Mouse (Mus musculus) myocyte (in vitro differentiated cells): Measurements from ENCODE around the gene Tctn1. TPM values are rescaled to one million over a fixed set of nuclear protein-coding genes. Genes with fewer than 3 reads are reported as not detected.
A peak's percentile ranks its signal among the peaks of the same experiment; 100 is the strongest.

ENCODE experiments used
- H3K27me3 ChIP-seq: one replicate; pipeline ENCODE4 v1.6.1; 2011; ENCODE audit not compliant: control insufficient read depth, insufficient read depth, insufficient read length
- H3K36me3 ChIP-seq: one replicate; pipeline ENCODE4 v1.6.1; 2011; ENCODE audit not compliant: control insufficient read depth, insufficient read depth
- H3K4me2 ChIP-seq: one replicate; pipeline ENCODE4 v1.6.1; 2011; ENCODE audit warnings: low read depth, control low read depth
- H3K4me3 ChIP-seq: one replicate; pipeline ENCODE4 v1.5.1; 2011; ENCODE audit warnings: mild to moderate bottlenecking, control low read depth, moderate library complexity
- H3K79me2 ChIP-seq: one replicate; pipeline ENCODE4 v1.6.1; 2011; ENCODE audit not compliant: control insufficient read depth, insufficient read depth
- H3ac ChIP-seq: one replicate; pipeline ENCODE4 v1.6.1; 2011; ENCODE audit not compliant: control insufficient read depth, insufficient read length
- CEBPB ChIP-seq: IDR thresholded peaks from 2 replicates; pipeline ENCODE4 v1.6.1; 2011; ENCODE audit warnings: mild to moderate bottlenecking, moderate library complexity; ENCODE audit not compliant: poor library complexity, insufficient read depth, severe bottlenecking
- E2F4 ChIP-seq: IDR thresholded peaks from one replicate; pipeline ENCODE4 v1.6.1; 2011; ENCODE audit warnings: mild to moderate bottlenecking, control low read depth, moderate library complexity; ENCODE audit not compliant: insufficient read depth
- MAX ChIP-seq: IDR thresholded peaks from one replicate; pipeline ENCODE4 v1.6.1; 2011; ENCODE audit warnings: low read depth, mild to moderate bottlenecking, control low read depth
- MYOD1 ChIP-seq, 3 experiments: IDR thresholded peaks; one replicate each; pipeline ENCODE4 v1.6.1; 2011; ENCODE audit warnings: control low read depth in 2 of 3, low read depth in 2 of 3, mild to moderate bottlenecking in 2 of 3, moderate library complexity in 1 of 3; ENCODE audit not compliant: insufficient read length in 2 of 3, control insufficient read depth in 1 of 3
- MYOG ChIP-seq, 3 experiments: IDR thresholded peaks; one replicate each; pipeline ENCODE4 v1.6.1; 2011; ENCODE audit warnings: control low read depth in 2 of 3, low read depth in 2 of 3, mild to moderate bottlenecking in 2 of 3; ENCODE audit not compliant: insufficient read length in 2 of 3, control insufficient read depth in 1 of 3, insufficient read depth in 1 of 3
- POLR2A ChIP-seq: IDR thresholded peaks from one replicate; pipeline ENCODE4 v1.6.1; 2011; ENCODE audit warnings: low read depth, mild to moderate bottlenecking, control low read depth, moderate library complexity; ENCODE audit not compliant: insufficient read length
- POLR2AphosphoS2 ChIP-seq: IDR thresholded peaks from one replicate; pipeline ENCODE4 v1.6.1; 2011; ENCODE audit warnings: low read depth, control low read depth; ENCODE audit not compliant: insufficient read length
- REST ChIP-seq: IDR thresholded peaks from one replicate; pipeline ENCODE4 v1.6.1; 2011; ENCODE audit warnings: mild to moderate bottlenecking, control low read depth, moderate library complexity; ENCODE audit not compliant: insufficient read depth, insufficient read length
- SRF ChIP-seq: IDR thresholded peaks from one replicate; pipeline ENCODE4 v1.6.1; 2011; ENCODE audit warnings: low read depth; ENCODE audit not compliant: control insufficient read depth, insufficient read length
- TCF12 ChIP-seq: IDR thresholded peaks from one replicate; pipeline ENCODE4 v1.6.1; 2011; ENCODE audit warnings: mild to moderate bottlenecking, control low read depth; ENCODE audit not compliant: poor library complexity, insufficient read depth, severe bottlenecking
- TCF3 ChIP-seq: IDR thresholded peaks from one replicate; pipeline ENCODE4 v1.6.1; 2011; ENCODE audit warnings: low read depth, control low read depth; ENCODE audit not compliant: insufficient read length
- USF1 ChIP-seq: IDR thresholded peaks from one replicate; pipeline ENCODE4 v1.6.1; 2011; ENCODE audit warnings: low read depth, mild to moderate bottlenecking, control low read depth, moderate library complexity
- polyA plus RNA-seq: library from polyadenylated mRNA; unstranded; fragments of >200 nt; fragmentation: generic; extraction: Trizol; gene quantifications from one replicate; pipeline ENCODE4 v1.2.1, GENCODE M21; 2012; ENCODE audit warnings: missing spikeins

Tctn1 gene
- polyA plus RNA-seq, 1 experiment, result 4.7 TPM

- no peak overlapping the region for H3K4me2 ChIP-seq
- TF ChIP-seq POLR2AphosphoS2 (no peak), MYOG (IDR thresholded peaks at IDR 0.05; ENCODE audit: control insufficient read depth in 1 of 3, insufficient read depth in 1 of 3, insufficient read length in 2 of 3, low read depth in 2 of 3) (no peak), CEBPB (no peak), MAX (no peak), E2F4 (no peak), SRF (no peak), POLR2A (no peak), TCF3 (no peak), USF1 (no peak), MYOD1 (IDR thresholded peaks at IDR 0.05; ENCODE audit: control insufficient read depth in 1 of 3, insufficient read length in 2 of 3, low read depth in 2 of 3) (no peak), TCF12 (no peak), REST (no peak)
- H3K27me3 ChIP-seq, result no peaks in the 10 kb centered on the region
- H3K4me3 ChIP-seq, result no peak overlapping the region
- no peak overlapping the region for H3ac ChIP-seq
- peaks cover 87% of the 10 kb centered on the region for H3K79me2 ChIP-seq
- H3K36me3 ChIP-seq, result no peaks in the 10 kb centered on the region
Measured at GRCm38 (mm10) chr5:122291149-122291548, 26.9 kb upstream of the Tctn1 start.

- Histone ChIP-seq H3K79me2 (peaks cover 75% of the 10 kb centered on the region), H3K27me3 (no peaks in the 10 kb centered on the region), H3ac (no peak overlapping the region), H3K4me3 (no peak overlapping the region), H3K4me2 (no peak overlapping the region), H3K36me3 (no peaks in the 10 kb centered on the region)
- TF ChIP-seq CEBPB (no peak), POLR2AphosphoS2 (no peak), SRF (no peak)
Measured at GRCm38 (mm10) chr5:122288147-122288811, 24.0 kb upstream of the Tctn1 start.

GRCm38 (mm10) chr5:122287026-122287425, 22.8 kb upstream of the Tctn1 start:
- peaks cover 70% of the 10 kb centered on the region for H3K79me2 ChIP-seq
- no peak overlapping the region for H3K4me3 ChIP-seq
- H3K36me3 ChIP-seq, result no peaks in the 10 kb centered on the region
- no peak overlapping the region for H3ac ChIP-seq
- no peak for TF ChIP-seq MAX
- TF ChIP-seq TCF3, result no peak
- TF ChIP-seq REST, result no peak
- no peak for TF ChIP-seq MYOG (IDR thresholded peaks at IDR 0.05; ENCODE audit: control insufficient read depth in 1 of 3, insufficient read depth in 1 of 3, insufficient read length in 2 of 3, low read depth in 2 of 3)
- TF ChIP-seq USF1, result no peak
- no peak for TF ChIP-seq MYOD1 (IDR thresholded peaks at IDR 0.05; ENCODE audit: control insufficient read depth in 1 of 3, insufficient read length in 2 of 3, low read depth in 2 of 3)
- TF ChIP-seq POLR2AphosphoS2, result no peak
- no peak for TF ChIP-seq SRF
- no peaks in the 10 kb centered on the region for H3K27me3 ChIP-seq
- H3K4me2 ChIP-seq, result no peak overlapping the region

GRCm38 (mm10) chr5:122286191-122286590, 21.9 kb upstream of the Tctn1 start:
- H3K4me2 ChIP-seq, result peak overlapping the region; percentile 91
- TF ChIP-seq USF1 (no peak), REST (no peak), MAX (no peak)
- no peaks in the 10 kb centered on the region for H3K27me3 ChIP-seq
- peak overlapping the region; percentile 54 for H3K4me3 ChIP-seq
- H3K36me3 ChIP-seq, result no peaks in the 10 kb centered on the region
- no peak overlapping the region for H3ac ChIP-seq
- H3K79me2 ChIP-seq, result peaks cover 63% of the 10 kb centered on the region

GRCm38 (mm10) chr5:122285767-122286150, 21.5 kb upstream of the Tctn1 start:
- peak overlapping the region; percentile 54 for H3K4me3 ChIP-seq
- peak overlapping the region; percentile 96 for H3ac ChIP-seq
- H3K4me2 ChIP-seq, result peak overlapping the region; percentile 91
- H3K36me3 ChIP-seq, result no peaks in the 10 kb centered on the region
- no peaks in the 10 kb centered on the region for H3K27me3 ChIP-seq
- no peak for TF ChIP-seq TCF3
- no peak for TF ChIP-seq TCF12
- TF ChIP-seq POLR2AphosphoS2, result no peak
- TF ChIP-seq CEBPB, result no peak
- no peak for TF ChIP-seq MYOG (IDR thresholded peaks at IDR 0.05; ENCODE audit: control insufficient read depth in 1 of 3, insufficient read depth in 1 of 3, insufficient read length in 2 of 3, low read depth in 2 of 3)
- no peak for TF ChIP-seq POLR2A
- no peak for TF ChIP-seq MYOD1 (IDR thresholded peaks at IDR 0.05; ENCODE audit: control insufficient read depth in 1 of 3, insufficient read length in 2 of 3, low read depth in 2 of 3)
- TF ChIP-seq SRF, result no peak
- TF ChIP-seq E2F4, result no peak
- no peak for TF ChIP-seq REST
- TF ChIP-seq USF1, result no peak
- TF ChIP-seq MAX, result no peak
- peaks cover 60% of the 10 kb centered on the region for H3K79me2 ChIP-seq
